Mouse (Mus musculus): ENCODE data around the gene Mitd1.

The Mitd1 gene

GRCm38 (mm10) chr1:37890025-37890652 lies at the start of gene Mitd1, which contains the start of gene Mrpl30:
Mitd1 (minus strand) TSS chr1:37890411.
Mrpl30 (plus strand) TSS chr1:37890477.
- peak; percentile 93 for DNase-seq

GRCm38 (mm10) chr1:37931806-37932205 lies 41.6 kb upstream of the Mitd1 start:
- DNase-seq, result peak; percentile 67

- no peak for DNase-seq
Measured at GRCm38 (mm10) chr1:37925971-37926370, 35.8 kb upstream of the Mitd1 start.

GRCm38 (mm10) chr1:37922536-37922935 lies 32.3 kb upstream of the Mitd1 start:
- no peak for DNase-seq

DNA sequence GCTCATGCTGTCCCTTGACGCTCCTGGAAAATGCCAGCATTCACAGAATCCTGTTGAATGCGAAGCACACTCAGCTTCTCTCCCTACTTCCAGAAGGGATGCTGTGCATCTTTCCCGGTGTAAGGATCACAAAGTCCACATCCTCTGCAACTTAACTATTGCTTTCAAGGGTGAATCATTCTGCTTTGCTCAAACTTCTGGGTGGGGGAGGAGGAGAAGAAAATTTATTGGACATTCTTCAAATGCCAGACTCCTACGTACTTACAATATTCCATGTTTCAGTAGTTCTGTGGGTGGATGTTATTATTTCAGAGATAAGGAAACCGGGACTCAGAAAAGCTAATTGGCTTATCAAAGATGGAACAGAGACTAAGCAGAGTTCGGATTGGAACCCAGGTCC lies 27.9 kb upstream of the Mitd1 start:
- DNase-seq, result no peak

DNA sequence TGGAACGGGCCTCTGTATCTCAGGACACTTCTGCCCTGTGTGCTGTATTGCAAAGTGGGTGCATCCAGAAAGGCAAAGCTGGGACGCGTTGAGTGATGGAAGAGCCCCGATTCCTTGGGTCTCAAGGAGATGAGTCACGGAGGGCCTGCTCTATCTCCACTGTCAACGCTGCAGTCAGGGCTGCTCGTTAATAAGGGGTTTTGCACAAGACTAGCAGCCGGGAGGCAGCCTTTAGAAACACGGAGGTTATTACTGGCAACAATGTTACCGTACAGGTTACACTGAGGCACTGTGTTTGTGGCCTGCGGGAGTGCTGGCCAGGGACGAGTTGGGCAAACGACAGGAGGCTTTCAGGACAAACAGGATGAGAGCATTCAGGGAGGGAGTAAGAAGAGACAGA lies 27.5 kb upstream of the Mitd1 start:
- DNase-seq, result no peak

DNA sequence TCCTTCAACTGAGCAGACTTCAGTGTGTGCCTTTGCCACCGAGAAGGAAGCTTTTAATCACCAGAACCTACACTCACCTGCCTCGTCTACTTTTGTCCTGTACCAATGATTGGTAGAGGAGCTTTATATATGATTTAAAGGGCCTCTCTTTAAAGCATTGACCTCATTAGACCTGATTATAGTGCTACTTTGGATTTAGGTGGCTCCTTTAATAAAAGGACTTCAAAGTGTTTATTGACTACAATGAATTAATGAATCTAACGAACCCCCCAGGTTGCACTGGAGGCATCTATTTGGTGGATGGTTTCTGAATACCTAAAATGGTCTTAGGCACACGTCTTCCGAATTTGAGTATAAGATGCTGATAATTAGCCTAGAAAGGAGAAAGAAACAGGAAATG lies 26.2 kb upstream of the Mitd1 start, which contains the start of gene Lyg2:
TSS of gene Lyg2 (minus strand) at position 101 of the 400 bp plus-strand sequence.
- no peak for DNase-seq

- no peak for DNase-seq
Measured at GRCm38 (mm10) chr1:37912751-37913150, 22.5 kb upstream of the Mitd1 start.

GRCm38 (mm10) chr1:37903178-37903577 lies 13.0 kb upstream of the Mitd1 start:
- peak; percentile 34 for DNase-seq

- DNase-seq, result no peak
Measured at GRCm38 (mm10) chr1:37900288-37900687, 10.1 kb upstream of the Mitd1 start.

DNA sequence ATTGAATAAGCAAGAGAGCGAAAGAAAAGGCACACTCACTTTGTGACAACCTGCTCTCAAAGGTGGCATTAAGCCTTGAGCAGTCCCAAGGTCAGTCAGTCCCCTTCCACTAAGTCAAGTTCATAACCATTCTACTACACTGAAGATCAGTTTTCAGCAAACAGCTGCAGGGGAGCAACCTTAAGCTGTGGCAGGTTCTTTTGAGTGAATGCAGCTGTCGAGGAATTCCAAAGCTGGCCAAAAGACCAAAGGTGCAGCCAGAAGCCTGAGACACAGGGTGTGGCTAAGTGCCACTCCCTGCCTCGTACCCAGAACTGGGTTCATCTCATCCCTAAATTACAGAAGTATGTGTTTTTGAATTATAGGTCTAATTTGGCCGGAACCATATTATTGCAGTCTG lies 9.6 kb upstream of the Mitd1 start:
- DNase-seq, result no peak

- DNase-seq, result no peak
Measured at GRCm38 (mm10) chr1:37894606-37895005, 4.4 kb upstream of the Mitd1 start.

- peak; percentile 36 for DNase-seq
Measured at GRCm38 (mm10) chr1:37891400-37891799, 1.2 kb upstream of the Mitd1 start.

- no peak for DNase-seq
Measured at GRCm38 (mm10) chr1:37889206-37889605, 1.0 kb downstream of the Mitd1 start.

DNA sequence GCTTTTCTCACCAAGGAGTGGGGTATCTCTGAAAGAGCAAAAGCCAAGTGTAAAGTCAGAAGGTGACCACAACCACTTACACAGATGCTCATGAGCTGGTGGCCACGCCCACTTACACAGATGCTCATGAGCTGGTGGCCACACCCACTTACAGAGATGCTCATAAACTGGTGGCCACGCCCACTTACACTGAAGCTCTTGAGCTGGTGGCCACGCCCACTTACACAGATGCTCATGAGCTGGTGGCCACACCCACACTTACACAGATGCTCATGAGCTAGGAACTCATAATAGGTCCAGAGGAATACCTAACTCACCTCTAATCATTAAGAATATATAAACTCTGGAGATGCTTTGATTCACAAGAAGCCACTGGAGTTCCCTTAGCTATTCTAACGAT lies 5.8 kb downstream of the Mitd1 start:
- no peak for DNase-seq

- DNase-seq, result no peak
Measured at GRCm38 (mm10) chr1:37883411-37883810, 6.8 kb downstream of the Mitd1 start.

GRCm38 (mm10) chr1:37877736-37878460 lies 12.3 kb downstream of the Mitd1 start:
- no peak for DNase-seq

DNA sequence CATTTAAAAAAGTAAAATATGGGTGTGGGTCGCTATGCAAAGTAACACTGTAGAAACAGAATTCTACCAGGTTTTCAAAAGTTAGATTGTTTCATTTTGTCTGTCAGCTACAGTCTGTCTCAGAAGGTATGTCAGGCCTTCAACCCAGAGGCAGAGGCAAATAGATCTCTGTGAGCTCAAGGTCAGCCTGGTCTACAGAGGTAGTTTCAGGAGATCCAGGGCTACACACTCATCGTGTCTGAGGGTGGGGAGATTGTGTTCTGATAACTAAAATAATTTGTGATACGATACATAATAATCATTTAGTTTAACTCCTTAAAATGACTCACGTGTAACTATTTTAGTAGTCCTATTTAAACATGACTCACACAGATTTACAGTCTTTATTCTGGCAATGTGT lies 17.1 kb downstream of the Mitd1 start:
- no peak for DNase-seq

- DNase-seq, result peak; percentile 91
Measured at GRCm38 (mm10) chr1:37872131-37873067, 17.8 kb downstream of the Mitd1 start.

DNA sequence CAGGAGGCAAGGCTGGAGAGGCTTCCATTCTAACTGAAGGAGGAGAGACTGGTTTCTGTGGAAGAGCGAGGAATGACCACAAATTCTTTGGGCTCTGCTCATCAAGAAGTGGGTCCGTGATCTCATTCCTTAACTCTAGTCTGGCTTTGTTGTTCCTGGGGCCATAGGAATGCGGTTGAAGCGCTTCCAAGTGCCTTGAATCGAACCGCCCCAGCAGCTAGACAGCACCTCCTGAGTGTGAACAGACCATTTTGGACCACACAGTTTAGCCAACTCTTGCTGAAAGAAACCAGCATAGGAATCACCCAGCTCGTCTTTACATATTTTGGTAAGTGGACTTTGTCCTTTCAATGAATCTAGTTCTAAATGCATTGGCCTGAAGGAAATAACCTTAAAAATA lies 18.5 kb downstream of the Mitd1 start, which contains the start of gene Lipt1:
TSS of gene Lipt1 (plus strand) at position 35 of the 400 bp plus-strand sequence.
- no peak for DNase-seq

- DNase-seq, result no peak
Measured at GRCm38 (mm10) chr1:37869362-37869761, 20.8 kb downstream of the Mitd1 start.

GRCm38 (mm10) chr1:37868640-37869039 lies 21.6 kb downstream of the Mitd1 start:
- DNase-seq, result no peak

GRCm38 (mm10) chr1:37867684-37868322 lies 22.4 kb downstream of the Mitd1 start:
- DNase-seq, result no peak
